Mouse (Mus musculus) neural tube, embryonic 11.5 days (tissue): Measurements from ENCODE around the gene Dexi. TPM values are rescaled to one million over a fixed set of nuclear protein-coding genes. Genes with fewer than 3 reads are reported as not detected.

Source experiments
- ATAC-seq: fragments of 200-750 bp; cut with Nextera tagmentation; 2 replicates; pipeline ENCODE4 v1.8.0; 2017; ENCODE audit warnings: moderate number of reproducible peaks, mild to moderate bottlenecking, moderate TSS enrichment, moderate library complexity; ENCODE audit not compliant: insufficient read depth, low FRiP score, low TSS enrichment
- DNase-seq: peaks from one replicate; pipeline ENCODE4 v3.0.0-alpha.2; 2015; ENCODE audit warnings: low spot score
- H3K27ac ChIP-seq: fragments of 300-500 bp; sonication (generic); 2 replicates; pipeline ENCODE4 v1.5.1; 2014; ENCODE audit warnings: low read depth, mild to moderate bottlenecking, low read length
- H3K27me3 ChIP-seq: fragments of 300-500 bp; sonication (generic); 2 replicates; pipeline ENCODE4 v1.6.1; 2014; ENCODE audit warnings: mild to moderate bottlenecking, low read length, mixed read lengths; ENCODE audit not compliant: control insufficient read depth, insufficient read depth
- H3K36me3 ChIP-seq: fragments of 300-500 bp; sonication (generic); 2 replicates; pipeline ENCODE4 v1.6.1; 2014; ENCODE audit warnings: mild to moderate bottlenecking, low read length, moderate library complexity, mixed read lengths; ENCODE audit not compliant: control insufficient read depth, insufficient read depth
- H3K4me1 ChIP-seq: fragments of 300-500 bp; sonication (generic); 2 replicates; pipeline ENCODE4 v1.6.1; 2014; ENCODE audit warnings: low read length, mixed read lengths; ENCODE audit not compliant: control insufficient read depth, insufficient read depth
- H3K4me2 ChIP-seq: fragments of 300-500 bp; sonication (generic); 2 replicates; pipeline ENCODE4 v1.6.1; 2014; ENCODE audit warnings: low read depth, mild to moderate bottlenecking, moderate library complexity
- H3K4me3 ChIP-seq: fragments of 300-500 bp; sonication (generic); 2 replicates; pipeline ENCODE4 v1.5.1; 2014; ENCODE audit warnings: low read depth, low read length
- H3K9ac ChIP-seq: fragments of 300-500 bp; sonication (generic); 2 replicates; pipeline ENCODE4 v1.6.1; 2014; ENCODE audit warnings: mild to moderate bottlenecking, low read length
- H3K9me3 ChIP-seq: fragments of 300-500 bp; sonication (generic); 2 replicates; pipeline ENCODE4 v1.6.1; 2016; ENCODE audit warnings: low read length; ENCODE audit not compliant: control insufficient read depth
- WGBS: fragments of 180-500 bp; shearing (Covaris S2); extraction: QIAGEN DNeasy Blood & Tissue Kit; methylation state at CpG from one replicate; pipeline ENCODE4 v1.1.7; 2014; 5-methylcytosine and 5-hydroxymethylcytosine counted together
- polyA plus RNA-seq: library from polyadenylated mRNA; unstranded; fragments of >200 nt; fragmentation: Nextera tagmentation; extraction: Ambion mirVana; gene quantifications from 2 replicates; pipeline ENCODE4 v1.2.1, GENCODE M21; 2014

Dexi gene
- polyA plus RNA-seq, 1 experiment from 2014 or later = 24.1 TPM

GRCm38 (mm10) chr16:10570708-10571107, 27.9 kb upstream of the Dexi start:
- Histone ChIP-seq H3K4me3 (no peak overlapping the region), H3K9me3 (no peaks in the 10 kb centered on the region), H3K4me2 (no peak overlapping the region), H3K27ac (no peak overlapping the region), H3K36me3 (peaks cover 4% of the 10 kb centered on the region; the same call in 1 of the 2 replicates), H3K9ac (no peak overlapping the region), H3K27me3 (no peaks in the 10 kb centered on the region), H3K4me1 (no peaks in the 10 kb centered on the region)
- DNase-seq = no peak
- WGBS = 65% methylated on average over 1 of the region's 1 CpGs
- no peak for ATAC-seq

- H3K4me1 ChIP-seq = no peaks in the 10 kb centered on the region
- ATAC-seq = no peak
Measured at GRCm38 (mm10) chr16:10569809-10570395, 27.0 kb upstream of the Dexi start.

GRCm38 (mm10) chr16:10567153-10567552, 24.3 kb upstream of the Dexi start:
- no peak for ATAC-seq

More at GRCm38 (mm10) chr16:10569809-10570395, 27.0 kb upstream of the Dexi start:
- Histone ChIP-seq H3K9me3 (no peaks in the 10 kb centered on the region), H3K4me2 (no peak overlapping the region), H3K9ac (no peak overlapping the region), H3K4me3 (no peak overlapping the region), H3K27ac (no peak overlapping the region), H3K36me3 (peaks cover 4% of the 10 kb centered on the region; the same call in 1 of the 2 replicates), H3K27me3 (no peaks in the 10 kb centered on the region)
- no peak for DNase-seq
- 86% methylated on average over 5 of the region's 5 CpGs for WGBS

GRCm38 (mm10) chr16:10565278-10565885, 22.5 kb upstream of the Dexi start:
- H3K36me3 ChIP-seq = 0 out of 2 replicates have a peak, but pooled peaks cover 2% of the 10 kb centered on the region
- WGBS = 33% methylated on average over 4 of the region's 4 CpGs
- DNase-seq (peak; percentile 82), ATAC-seq (peak; percentile 58)
- no peaks in the 10 kb centered on the region for H3K9me3 ChIP-seq
- no peak overlapping the region for H3K4me2 ChIP-seq
- no peaks in the 10 kb centered on the region for H3K4me1 ChIP-seq
- no peak overlapping the region for H3K27ac ChIP-seq
- H3K9ac ChIP-seq = no peak overlapping the region
- no peak overlapping the region for H3K4me3 ChIP-seq
- no peaks in the 10 kb centered on the region for H3K27me3 ChIP-seq

More at GRCm38 (mm10) chr16:10567153-10567552, 24.3 kb upstream of the Dexi start:
- no peak overlapping the region for H3K4me3 ChIP-seq
- no peaks in the 10 kb centered on the region for H3K9me3 ChIP-seq
- no peaks in the 10 kb centered on the region for H3K27me3 ChIP-seq
- H3K9ac ChIP-seq = no peak overlapping the region
- H3K27ac ChIP-seq = no peak overlapping the region
- H3K4me2 ChIP-seq = no peak overlapping the region
- WGBS = 92% methylated on average over 4 of the region's 4 CpGs
- no peak for DNase-seq
- 0 out of 2 replicates have a peak, but pooled peaks cover 2% of the 10 kb centered on the region for H3K36me3 ChIP-seq
- no peaks in the 10 kb centered on the region for H3K4me1 ChIP-seq

- no peak overlapping the region for H3K9ac ChIP-seq
- H3K4me1 ChIP-seq = no peaks in the 10 kb centered on the region
- no peak overlapping the region for H3K4me2 ChIP-seq
- H3K4me3 ChIP-seq = no peak overlapping the region
- H3K27ac ChIP-seq = no peak overlapping the region
- no peaks in the 10 kb centered on the region for H3K9me3 ChIP-seq
- H3K36me3 ChIP-seq = no peaks in the 10 kb centered on the region
- WGBS = 95% methylated on average over 8 of the region's 8 CpGs
- ATAC-seq (no peak), DNase-seq (no peak)
- no peaks in the 10 kb centered on the region for H3K27me3 ChIP-seq
Measured at GRCm38 (mm10) chr16:10559991-10560390, 17.1 kb upstream of the Dexi start.

- no peak for DNase-seq
- Histone ChIP-seq H3K27me3 (no peaks in the 10 kb centered on the region), H3K4me3 (no peak overlapping the region), H3K9me3 (no peaks in the 10 kb centered on the region), H3K27ac (no peak overlapping the region), H3K4me2 (no peak overlapping the region), H3K4me1 (no peaks in the 10 kb centered on the region), H3K9ac (no peak overlapping the region), H3K36me3 (no peaks in the 10 kb centered on the region)
- no peak for ATAC-seq
- 95% methylated on average over 2 of the region's 2 CpGs for WGBS
Measured at GRCm38 (mm10) chr16:10553858-10554257, 11.0 kb upstream of the Dexi start.

- H3K36me3 ChIP-seq = no peaks in the 10 kb centered on the region
- 88% methylated on average over 4 of the region's 4 CpGs for WGBS
- no peak overlapping the region for H3K27ac ChIP-seq
- no peak for DNase-seq
- H3K9ac ChIP-seq = no peak overlapping the region
- H3K4me3 ChIP-seq = no peak overlapping the region
- no peaks in the 10 kb centered on the region for H3K9me3 ChIP-seq
- H3K4me1 ChIP-seq = no peaks in the 10 kb centered on the region
- no peak overlapping the region for H3K4me2 ChIP-seq
- no peak for ATAC-seq
- no peaks in the 10 kb centered on the region for H3K27me3 ChIP-seq
Measured at GRCm38 (mm10) chr16:10551592-10551991, 8.7 kb upstream of the Dexi start.

- no peak for DNase-seq
- H3K4me3 ChIP-seq = no peak overlapping the region
- H3K4me1 ChIP-seq = peaks cover 6% of the 10 kb centered on the region; the same call in 1 of the 2 replicates
- no peak overlapping the region for H3K27ac ChIP-seq
- no peak overlapping the region for H3K9ac ChIP-seq
- H3K4me2 ChIP-seq = no peak overlapping the region
- H3K36me3 ChIP-seq = no peaks in the 10 kb centered on the region
- H3K9me3 ChIP-seq = no peaks in the 10 kb centered on the region
- H3K27me3 ChIP-seq = no peaks in the 10 kb centered on the region
- no peak for ATAC-seq
- WGBS = 90% methylated on average over 2 of the region's 2 CpGs
Measured at GRCm38 (mm10) chr16:10549600-10549999, 6.7 kb upstream of the Dexi start.

- Histone ChIP-seq H3K27ac (no peak overlapping the region), H3K9me3 (no peaks in the 10 kb centered on the region), H3K9ac (no peak overlapping the region), H3K4me2 (no peak overlapping the region), H3K4me3 (no peak overlapping the region), H3K4me1 (peaks cover 6% of the 10 kb centered on the region; the same call in 1 of the 2 replicates), H3K27me3 (no peaks in the 10 kb centered on the region), H3K36me3 (no peaks in the 10 kb centered on the region)
- no peak for ATAC-seq
- no peak for DNase-seq
- WGBS = 69% methylated on average over 3 of the region's 3 CpGs
Measured at GRCm38 (mm10) chr16:10548938-10549337, 6.1 kb upstream of the Dexi start.
